Mouse (Mus musculus) hindbrain, embryonic 14.5 days (tissue): Measurements from ENCODE around the gene Lrrc8a. TPM values are rescaled to one million over a fixed set of nuclear protein-coding genes. Genes with fewer than 3 reads are reported as not detected.

Experiments
- ATAC-seq: fragments of 200-750 bp; cut with Nextera tagmentation; 2 replicates; pipeline ENCODE4 v1.8.0; 2017; ENCODE audit warnings: moderate number of reproducible peaks, mild to moderate bottlenecking, moderate TSS enrichment, moderate library complexity; ENCODE audit not compliant: low FRiP score
- DNase-seq: peaks from one replicate; pipeline ENCODE4 v3.0.0-alpha.2; 2015; ENCODE audit warnings: low spot score
- H3K27ac ChIP-seq: fragments of 300-500 bp; sonication (generic); 2 replicates; pipeline ENCODE4 v1.5.1; 2014; ENCODE audit warnings: mild to moderate bottlenecking, moderate library complexity
- H3K27me3 ChIP-seq: fragments of 300-500 bp; sonication (generic); 2 replicates; pipeline ENCODE4 v1.6.1; 2014; ENCODE audit warnings: mild to moderate bottlenecking, low read length, mixed read lengths; ENCODE audit not compliant: control insufficient read depth, insufficient read depth
- H3K36me3 ChIP-seq: fragments of 300-500 bp; sonication (generic); replicated peaks from 2 replicates; pipeline ENCODE4 v1.6.1; 2014; ENCODE audit not compliant: control insufficient read depth, insufficient read depth
- H3K4me1 ChIP-seq: fragments of 300-500 bp; sonication (generic); replicated peaks from 2 replicates; pipeline ENCODE4 v1.6.1; 2014; ENCODE audit warnings: antibody characterized with exemption, low read length, mixed read lengths; ENCODE audit not compliant: control insufficient read depth, insufficient read depth
- H3K4me2 ChIP-seq: fragments of 300-500 bp; sonication (generic); replicated peaks from 2 replicates; pipeline ENCODE4 v1.6.1; 2014; ENCODE audit warnings: mild to moderate bottlenecking, moderate library complexity
- H3K4me3 ChIP-seq: fragments of 300-500 bp; sonication (generic); replicated peaks from 2 replicates; pipeline ENCODE4 v1.5.1; 2014; ENCODE audit warnings: mild to moderate bottlenecking, low read length
- H3K9ac ChIP-seq: fragments of 300-500 bp; sonication (generic); 2 replicates; pipeline ENCODE4 v1.6.1; 2014
- H3K9me3 ChIP-seq: fragments of 300-500 bp; sonication (generic); 2 replicates; pipeline ENCODE4 v1.6.1; 2016; ENCODE audit warnings: low read length; ENCODE audit not compliant: control insufficient read depth
- WGBS: fragments of 180-500 bp; shearing (Covaris S2); extraction: QIAGEN DNeasy Blood & Tissue Kit; methylation state at CpG from one replicate; pipeline ENCODE4 v1.1.7; 2014; 5-methylcytosine and 5-hydroxymethylcytosine counted together
- polyA plus RNA-seq: library from polyadenylated mRNA; unstranded; fragments of >200 nt; fragmentation: Nextera tagmentation; extraction: Ambion mirVana; gene quantifications from 2 replicates; pipeline ENCODE4 v1.2.1, GENCODE M21; 2014

The Lrrc8a gene
- polyA plus RNA-seq, 1 experiment from 2014 or later, result 57.9 TPM

- Histone ChIP-seq H3K4me1 (no peaks in the 10 kb centered on the region), H3K9ac (no peak overlapping the region), H3K27me3 (no peaks in the 10 kb centered on the region), H3K4me2 (no peak overlapping the region), H3K9me3 (no peaks in the 10 kb centered on the region), H3K4me3 (no peak overlapping the region), H3K27ac (no peak overlapping the region), H3K36me3 (peaks cover 99% of the 10 kb centered on the region)
- 95% methylated on average over 2 of the region's 2 CpGs for WGBS
- DNase-seq, result no peak
- ATAC-seq, result no peak
Measured at GRCm38 (mm10) chr2:30311481-30311880, 74.0 kb downstream of the Lrrc8a start.

Other genes starting within 250 kb of the Lrrc8a start
- 66.6 and 67.2 TPM in 2 replicates for gene Wdr34, start 188.8 kb upstream of the Lrrc8a start, polyA plus RNA-seq
- 339 and 347 TPM in 2 replicates for gene Set, start 180.3 kb upstream of the Lrrc8a start, polyA plus RNA-seq
- gene Pkn3, start 160.0 kb upstream of the Lrrc8a start, polyA plus RNA-seq, result 1.6 and 1.9 TPM in 2 replicates
- 27.2 TPM in 2 replicates for gene Zdhhc12, start 144.1 kb upstream of the Lrrc8a start, polyA plus RNA-seq
- 13.2 and 16.0 TPM in 2 replicates for gene Zer1, start 113.1 kb upstream of the Lrrc8a start, polyA plus RNA-seq
- gene Tbc1d13, start 104.0 kb upstream of the Lrrc8a start, polyA plus RNA-seq, result 18.7 and 18.8 TPM in 2 replicates
- gene Endog, start 66.2 kb upstream of the Lrrc8a start, polyA plus RNA-seq, result 29.8 and 31.0 TPM in 2 replicates
- 55.4 and 58.8 TPM in 2 replicates for gene Spout1, start 59.3 kb upstream of the Lrrc8a start, polyA plus RNA-seq
- gene Kyat1, start 31.9 kb upstream of the Lrrc8a start, polyA plus RNA-seq, result 13.9 and 16.0 TPM in 2 replicates
- gene Gm28035, start 2.9 kb downstream of the Lrrc8a start, polyA plus RNA-seq, result 0.07 and 0.17 TPM in 2 replicates
- gene Phyhd1, start 28.5 kb downstream of the Lrrc8a start, polyA plus RNA-seq, result 5.9 and 6.9 TPM in 2 replicates
- gene Gm28038, start 43.3 kb downstream of the Lrrc8a start, polyA plus RNA-seq, result not detected in 2 replicates
- gene Dolk, start 48.6 kb downstream of the Lrrc8a start, polyA plus RNA-seq, result 37.1 and 39.2 TPM in 2 replicates
- 19.5 and 24.8 TPM in 2 replicates for gene Nup188, start 48.7 kb downstream of the Lrrc8a start, polyA plus RNA-seq
- 140 and 143 TPM in 2 replicates for gene Sh3glb2, start 121.6 kb downstream of the Lrrc8a start, polyA plus RNA-seq
- 27.3 and 32.3 TPM in 2 replicates for gene Miga2, start 126.5 kb downstream of the Lrrc8a start, polyA plus RNA-seq
- 51.6 and 54.2 TPM in 2 replicates for gene Dolpp1, start 154.5 kb downstream of the Lrrc8a start, polyA plus RNA-seq
- 30.3 and 32.0 TPM in 2 replicates for gene Crat, start 178.1 kb downstream of the Lrrc8a start, polyA plus RNA-seq
- 71.7 and 79.8 TPM in 2 replicates for gene Ptpa, start 178.3 kb downstream of the Lrrc8a start, polyA plus RNA-seq
- 2.4 and 2.7 TPM in 2 replicates for gene Ier5l, start 236.5 kb downstream of the Lrrc8a start, polyA plus RNA-seq